Mouse (Mus musculus): Measurements from ENCODE around the gene Tmem151a. TPM values are rescaled to one million over a fixed set of nuclear protein-coding genes. Genes with fewer than 3 reads are reported as not detected.
"Not testable (repeated sequence)": the region's sequence is repeated elsewhere in the genome, so short reads cannot be mapped to it uniquely, and the experiment has no call there.

The Tmem151a gene
- polyA plus RNA-seq, 1 experiment from 2014 or later: 6.4 TPM

DNA sequence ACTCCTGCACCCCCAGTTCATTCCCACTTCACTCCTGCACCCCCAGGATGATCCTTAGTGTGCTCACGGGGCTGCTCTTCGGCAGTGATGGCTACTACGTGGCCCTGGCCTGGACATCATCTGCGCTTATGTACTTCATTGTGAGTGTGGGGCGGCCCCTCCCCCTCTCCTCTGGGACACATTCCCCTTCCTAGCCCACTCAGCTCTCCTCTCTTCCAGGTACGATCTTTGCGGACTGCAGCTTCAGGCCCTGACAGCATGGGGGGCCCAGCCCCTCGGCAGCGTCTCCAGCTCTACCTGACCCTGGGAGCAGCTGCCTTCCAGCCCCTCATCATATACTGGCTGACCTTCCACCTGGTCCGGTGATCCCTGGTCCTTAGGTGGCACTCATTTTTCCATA lies 6.8 kb upstream of the Tmem151a start:
- 85% methylated on average over 10 of the region's 10 CpGs for WGBS
- H3K9me3 ChIP-seq: no peaks in the 10 kb centered on the region
- no peak overlapping the region for H3K4me2 ChIP-seq
- ATAC-seq (ENCODE audit: insufficient read depth, low FRiP score, low read depth): no peak
- H3K9ac ChIP-seq: no peak overlapping the region
- H3K4me3 ChIP-seq (replicated peaks): no peak overlapping the region
- peaks cover 14% of the 10 kb centered on the region for H3K36me3 ChIP-seq
- peaks cover 32% of the 10 kb centered on the region for H3K4me1 ChIP-seq
- H3K27ac ChIP-seq: no peak overlapping the region
- no peaks in the 10 kb centered on the region for H3K27me3 ChIP-seq (replicated peaks)

DNA sequence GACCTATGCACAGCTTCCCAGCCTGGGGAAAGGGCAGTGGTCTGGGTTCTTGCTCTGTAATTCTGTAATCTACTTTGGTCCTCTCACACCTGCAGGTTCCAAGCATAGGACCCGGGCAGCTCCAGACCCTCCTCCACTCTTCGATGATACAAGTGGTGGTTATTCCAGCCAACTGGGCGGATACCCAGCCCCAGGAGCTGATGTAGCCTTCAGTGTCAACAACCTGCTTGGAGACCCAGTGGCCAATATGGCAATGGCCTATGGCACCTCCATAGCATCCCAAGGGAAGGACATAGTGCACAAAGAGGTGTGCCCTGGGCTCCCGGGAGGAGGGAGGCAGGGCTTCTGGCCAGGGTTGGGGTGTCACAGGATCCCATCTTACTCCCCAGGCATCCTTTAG lies 4.0 kb upstream of the Tmem151a start:
- peak overlapping the region; percentile 75 for H3K4me2 ChIP-seq
- H3K9me3 ChIP-seq: no peaks in the 10 kb centered on the region
- peaks cover 23% of the 10 kb centered on the region for H3K27me3 ChIP-seq (replicated peaks)
- H3K4me1 ChIP-seq: peaks cover 28% of the 10 kb centered on the region
- peak overlapping the region; percentile 67 for H3K9ac ChIP-seq
- ATAC-seq (ENCODE audit: insufficient read depth, low FRiP score, low read depth): no peak
- H3K36me3 ChIP-seq: peaks cover 14% of the 10 kb centered on the region
- WGBS: 85% methylated on average over 4 of the region's 4 CpGs
- no peak overlapping the region for H3K27ac ChIP-seq
- H3K4me3 ChIP-seq (replicated peaks): peak overlapping the region; percentile 81

GRCm38 (mm10) chr19:5087884-5088728 lies 2.8 kb upstream of the Tmem151a start, which contains the start of gene Yif1a:
Gene Yif1a (plus strand): TSS chr19:5088538.
- H3K4me2 ChIP-seq: peak within 1 kb of the TSS; percentile 75
- H3K36me3 ChIP-seq: peaks cover 14% of the 10 kb centered on the region
- peak within 1 kb of the TSS; percentile 81 for H3K4me3 ChIP-seq (replicated peaks)
- under 1% methylated on average over 58 of the region's 58 CpGs for WGBS
- peak; percentile 93 for ATAC-seq (ENCODE audit: insufficient read depth, low FRiP score, low read depth)
- peak within 1 kb of the TSS; percentile 67 for H3K9ac ChIP-seq
- peak within 1 kb of the TSS; percentile 89 for H3K27ac ChIP-seq
- peaks cover 22% of the 10 kb centered on the region for H3K4me1 ChIP-seq
- peaks cover 34% of the 10 kb centered on the region for H3K27me3 ChIP-seq (replicated peaks)
- no peaks in the 10 kb centered on the region for H3K9me3 ChIP-seq

DNA sequence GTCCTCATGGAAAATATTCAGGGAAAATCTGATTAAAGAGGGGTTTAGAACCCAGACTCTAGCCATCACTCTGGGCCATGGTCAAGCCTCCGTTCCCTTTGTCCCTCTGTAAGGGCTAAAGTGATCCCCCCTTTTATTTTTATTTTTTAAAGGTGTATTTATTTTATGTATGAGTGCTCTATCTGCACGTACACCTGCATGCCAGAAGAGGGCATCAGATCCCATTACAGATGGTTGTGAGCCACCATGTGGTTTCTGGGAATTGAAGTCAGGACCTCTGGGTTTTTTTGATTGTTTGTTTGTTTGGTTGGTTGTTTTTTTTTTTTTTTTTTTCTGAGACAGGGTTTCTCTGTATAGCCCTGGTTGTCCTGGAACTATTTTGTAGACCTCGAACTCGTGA lies 1.2 kb upstream of the Tmem151a start:
- Histone ChIP-seq H3K27me3 (replicated peaks) (peaks cover 50% of the 10 kb centered on the region), H3K4me1 (peaks cover 22% of the 10 kb centered on the region)
- not testable (repeated sequence) for H3K9me3 ChIP-seq; H3K4me2 ChIP-seq; ATAC-seq (ENCODE audit: insufficient read depth, low FRiP score, low read depth); H3K9ac ChIP-seq; H3K4me3 ChIP-seq (replicated peaks); H3K36me3 ChIP-seq; H3K27ac ChIP-seq
- 62% methylated on average over 4 of the region's 4 CpGs for WGBS

GRCm38 (mm10) chr19:5084834-5085144 lies 542 bp downstream of the Tmem151a start:
- no peak for ATAC-seq (ENCODE audit: insufficient read depth, low FRiP score, low read depth)
- 1% methylated on average over 15 of the region's 15 CpGs for WGBS
- no peak overlapping the region for H3K27ac ChIP-seq
- H3K4me2 ChIP-seq: peak overlapping the region; percentile 86
- peaks cover 64% of the 10 kb centered on the region for H3K27me3 ChIP-seq (replicated peaks)
- no peak overlapping the region for H3K9ac ChIP-seq
- H3K9me3 ChIP-seq: no peaks in the 10 kb centered on the region
- H3K4me3 ChIP-seq (replicated peaks): peak overlapping the region; percentile 51
- no peaks in the 10 kb centered on the region for H3K36me3 ChIP-seq
- peaks cover 22% of the 10 kb centered on the region for H3K4me1 ChIP-seq

DNA sequence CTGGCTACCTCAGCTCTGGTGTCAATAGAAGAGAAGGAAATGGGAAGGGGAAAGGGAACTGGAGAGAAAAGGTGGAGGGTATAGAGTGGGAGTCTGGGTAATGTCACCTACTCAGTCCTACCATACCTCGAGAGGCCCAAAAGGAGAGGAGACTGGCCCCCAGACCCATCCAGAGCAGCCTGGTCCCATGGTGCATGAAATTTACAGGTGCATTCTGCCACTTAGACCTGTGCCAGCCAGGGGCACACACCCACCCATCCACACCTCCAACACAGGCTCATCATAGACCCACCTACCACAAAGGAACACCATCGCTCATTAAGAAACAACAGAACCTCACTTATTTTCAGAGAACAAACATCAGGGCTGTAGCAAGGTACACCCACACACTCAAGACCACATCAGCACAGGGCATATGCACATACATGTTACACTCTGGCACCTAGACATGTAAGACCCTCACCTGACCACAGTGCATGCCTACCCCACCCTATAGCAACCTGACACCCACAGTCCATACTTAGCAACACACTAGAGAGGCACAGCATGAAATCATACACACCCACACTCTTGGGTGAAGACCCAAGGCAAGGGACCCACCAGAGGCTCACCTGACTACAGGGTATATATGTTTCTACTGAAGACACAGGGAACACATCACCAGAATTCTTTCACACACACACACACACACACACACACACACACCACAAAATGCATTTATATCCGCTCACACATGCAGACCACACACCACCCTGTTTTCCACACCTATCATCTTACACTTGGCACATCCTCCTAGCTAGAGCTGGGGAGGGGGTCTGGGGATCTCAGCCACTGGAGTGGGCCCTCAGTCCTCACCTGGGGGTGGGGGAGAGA lies 1.1 kb downstream of the Tmem151a start:
- no peak overlapping the region for H3K9ac ChIP-seq
- peak overlapping the region; percentile 86; the same call in 1 of the 2 replicates for H3K4me2 ChIP-seq
- H3K27ac ChIP-seq: no peak overlapping the region
- no peaks in the 10 kb centered on the region for H3K36me3 ChIP-seq
- no peaks in the 10 kb centered on the region for H3K9me3 ChIP-seq
- no peak for ATAC-seq (ENCODE audit: insufficient read depth, low FRiP score, low read depth)
- 74% methylated on average over 3 of the region's 3 CpGs for WGBS
- H3K4me1 ChIP-seq: peaks cover 18% of the 10 kb centered on the region
- peak overlapping the region; percentile 51 for H3K4me3 ChIP-seq (replicated peaks)
- peaks cover 65% of the 10 kb centered on the region for H3K27me3 ChIP-seq (replicated peaks)

- H3K4me3 ChIP-seq (replicated peaks): no peak overlapping the region
- WGBS: 66% methylated on average over 24 of the region's 24 CpGs
- no peak for ATAC-seq (ENCODE audit: insufficient read depth, low FRiP score, low read depth)
- H3K27me3 ChIP-seq (replicated peaks): peaks cover 65% of the 10 kb centered on the region
- no peak overlapping the region for H3K9ac ChIP-seq
- no peak overlapping the region for H3K4me2 ChIP-seq
- no peak overlapping the region for H3K27ac ChIP-seq
- H3K4me1 ChIP-seq: peaks cover 14% of the 10 kb centered on the region
- no peaks in the 10 kb centered on the region for H3K36me3 ChIP-seq
- H3K9me3 ChIP-seq: no peaks in the 10 kb centered on the region
Measured at GRCm38 (mm10) chr19:5082596-5082995, 2.7 kb downstream of the Tmem151a start.

DNA sequence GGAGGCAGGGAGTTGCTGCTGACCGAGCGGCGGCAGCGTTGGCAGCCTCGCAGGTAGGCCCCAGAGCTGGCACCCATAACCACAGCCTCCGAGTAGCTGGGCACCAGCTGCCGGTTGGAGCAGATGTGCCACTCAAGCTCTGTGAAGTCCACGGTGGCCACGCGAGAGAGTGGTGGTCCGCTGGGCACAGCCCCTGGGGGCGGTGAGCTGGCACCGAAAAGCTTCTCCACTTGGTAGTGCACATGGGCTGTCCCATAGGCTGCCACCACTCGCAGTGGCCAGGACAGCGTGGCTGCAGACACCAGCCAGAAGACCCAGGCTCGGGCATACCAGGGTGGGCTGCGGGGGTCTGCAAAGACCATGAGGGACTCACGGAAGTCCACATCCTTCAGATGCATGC lies 3.3 kb downstream of the Tmem151a start:
- Histone ChIP-seq H3K36me3 (no peaks in the 10 kb centered on the region), H3K4me3 (replicated peaks) (no peak overlapping the region), H3K27ac (no peak overlapping the region), H3K9ac (no peak overlapping the region), H3K9me3 (no peaks in the 10 kb centered on the region), H3K4me2 (no peak overlapping the region), H3K4me1 (peaks cover 10% of the 10 kb centered on the region), H3K27me3 (replicated peaks) (peaks cover 65% of the 10 kb centered on the region)
- ATAC-seq (ENCODE audit: insufficient read depth, low FRiP score, low read depth): no peak
- WGBS: 59% methylated on average over 18 of the region's 18 CpGs

- Histone ChIP-seq H3K9ac (no peak overlapping the region), H3K27ac (no peak overlapping the region), H3K36me3 (no peaks in the 10 kb centered on the region), H3K4me1 (no peaks in the 10 kb centered on the region), H3K27me3 (replicated peaks) (peaks cover 41% of the 10 kb centered on the region), H3K4me2 (no peak overlapping the region), H3K9me3 (no peaks in the 10 kb centered on the region), H3K4me3 (replicated peaks) (no peak overlapping the region)
- no peak for ATAC-seq (ENCODE audit: insufficient read depth, low FRiP score, low read depth)
- 92% methylated on average over 1 of the region's 1 CpGs for WGBS
Measured at GRCm38 (mm10) chr19:5079279-5079678, 6.1 kb downstream of the Tmem151a start.

DNA sequence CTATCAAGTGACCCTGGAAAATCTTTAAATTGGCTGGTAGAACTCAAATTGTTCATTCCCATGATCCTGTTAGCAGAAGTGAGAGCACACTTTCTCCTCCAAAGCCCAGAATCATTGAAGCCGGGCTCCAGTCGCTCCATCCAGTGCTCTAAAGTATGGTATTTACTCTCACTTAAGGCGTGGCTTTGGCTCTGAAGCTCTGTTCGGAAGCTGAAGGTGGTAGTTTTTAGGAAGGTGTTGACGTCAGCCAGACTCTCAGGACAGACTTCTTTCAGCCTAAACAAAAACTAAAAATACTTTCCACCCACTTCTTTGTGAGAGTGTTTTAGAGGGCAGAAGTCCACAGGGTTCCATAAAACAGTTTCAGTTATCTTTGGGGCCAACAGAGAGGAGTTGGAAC lies 11.8 kb downstream of the Tmem151a start:
- H3K4me2 ChIP-seq: peak overlapping the region; percentile 79; the same call in 1 of the 2 replicates
- H3K36me3 ChIP-seq: no peaks in the 10 kb centered on the region
- H3K27me3 ChIP-seq (replicated peaks): peaks cover 5% of the 10 kb centered on the region; the same call in 1 of the 2 replicates
- H3K4me3 ChIP-seq (replicated peaks): no peak overlapping the region; the same call in 1 of the 2 replicates
- no peak overlapping the region for H3K9ac ChIP-seq
- no peak overlapping the region for H3K27ac ChIP-seq
- H3K9me3 ChIP-seq: no peaks in the 10 kb centered on the region
- WGBS: 25% methylated on average over 5 of the region's 5 CpGs
- H3K4me1 ChIP-seq: peaks cover 35% of the 10 kb centered on the region
- no peak for ATAC-seq (ENCODE audit: insufficient read depth, low FRiP score, low read depth)

DNA sequence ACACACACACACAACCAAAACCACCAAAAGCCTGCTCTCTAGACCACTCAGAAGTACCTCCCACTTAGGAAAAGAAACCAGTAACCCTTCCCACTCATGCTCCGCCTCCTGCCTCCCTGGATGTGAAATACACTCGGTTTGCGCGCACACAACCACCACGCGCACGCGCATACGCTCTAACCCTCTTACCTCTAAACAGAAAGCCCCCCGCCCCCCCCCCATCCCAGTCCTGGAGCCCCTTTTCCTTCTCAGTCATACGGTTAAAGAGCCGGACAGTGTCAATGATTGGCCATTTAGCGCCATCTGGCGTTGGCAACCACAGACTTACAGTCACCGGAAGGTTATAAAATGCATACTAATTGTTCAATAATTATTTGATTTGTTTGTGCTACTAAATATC lies 12.3 kb downstream of the Tmem151a start:
- under 1% methylated on average over 15 of the region's 15 CpGs for whole genome bisulfite sequencing
- peaks cover 5% of the 10 kb centered on the region; the same call in 1 of the 2 replicates for H3K27me3 ChIP-seq (replicated peaks)
- no peak for ATAC-seq (ENCODE audit: insufficient read depth, low FRiP score, low read depth)

More for the DNA sequence above, 12.3 kb downstream of the Tmem151a start:
- Histone ChIP-seq H3K4me1 (peaks cover 38% of the 10 kb centered on the region), H3K36me3 (no peaks in the 10 kb centered on the region), H3K27ac (peak overlapping the region; percentile 92; the same call in 1 of the 2 replicates), H3K4me3 (replicated peaks) (peak overlapping the region; percentile 58), H3K4me2 (peak overlapping the region; percentile 79), H3K9me3 (no peaks in the 10 kb centered on the region), H3K9ac (no peak overlapping the region)
